Mouse (Mus musculus): Measurements from ENCODE around the gene Hdac9. TPM values are rescaled to one million over a fixed set of nuclear protein-coding genes. Genes with fewer than 3 reads are reported as not detected.

Hdac9 gene
- polyA plus RNA-seq, 1 experiment from 2014 or later = 3.3 TPM

GRCm38 (mm10) chr12:34087292-34087942, 829.5 kb downstream of the Hdac9 start:
- no peak overlapping the region for H3K4me3 ChIP-seq (replicated peaks; ENCODE audit: low read depth, low read length)
- H3K9ac ChIP-seq (ENCODE audit: low read depth, low read length) = no peak overlapping the region
- TF ChIP-seq CTCF (IDR thresholded peaks at IDR 0.05; ENCODE audit: low read depth) = no peak
- no peaks in the 10 kb centered on the region for H3K27me3 ChIP-seq (ENCODE audit: insufficient read depth, low read length)
- H3K4me1 ChIP-seq (replicated peaks; ENCODE audit: insufficient read depth, low read length) = no peaks in the 10 kb centered on the region
- H3K27ac ChIP-seq = no peak overlapping the region
- H3K9me3 ChIP-seq (replicated peaks; ENCODE audit: low read length) = no peaks in the 10 kb centered on the region
- 73% methylated on average over 2 of the region's 2 CpGs for WGBS
- H3K4me2 ChIP-seq (ENCODE audit: low read length) = no peak overlapping the region
- ATAC-seq (replicated peaks; ENCODE audit: low FRiP score, low read depth) (no peak), DNase-seq (ENCODE audit: low spot score) (no peak)
- no peaks in the 10 kb centered on the region for H3K36me3 ChIP-seq (ENCODE audit: insufficient read depth, low read length)

GRCm38 (mm10) chr12:34076981-34077380, 839.9 kb downstream of the Hdac9 start:
- Histone ChIP-seq H3K27ac (no peak overlapping the region), H3K9me3 (replicated peaks; ENCODE audit: low read length) (no peaks in the 10 kb centered on the region), H3K36me3 (ENCODE audit: insufficient read depth, low read length) (no peaks in the 10 kb centered on the region), H3K4me2 (ENCODE audit: low read length) (no peak overlapping the region), H3K9ac (ENCODE audit: low read depth, low read length) (no peak overlapping the region), H3K27me3 (ENCODE audit: insufficient read depth, low read length) (no peaks in the 10 kb centered on the region), H3K4me1 (replicated peaks; ENCODE audit: insufficient read depth, low read length) (no peaks in the 10 kb centered on the region), H3K4me3 (replicated peaks; ENCODE audit: low read depth, low read length) (no peak overlapping the region)
- 87% methylated on average over 2 of the region's 2 CpGs for WGBS
- no peak for TF ChIP-seq CTCF (IDR thresholded peaks at IDR 0.05; ENCODE audit: low read depth)
- DNase-seq (ENCODE audit: low spot score) (no peak), ATAC-seq (replicated peaks; ENCODE audit: low FRiP score, low read depth) (no peak)

DNA sequence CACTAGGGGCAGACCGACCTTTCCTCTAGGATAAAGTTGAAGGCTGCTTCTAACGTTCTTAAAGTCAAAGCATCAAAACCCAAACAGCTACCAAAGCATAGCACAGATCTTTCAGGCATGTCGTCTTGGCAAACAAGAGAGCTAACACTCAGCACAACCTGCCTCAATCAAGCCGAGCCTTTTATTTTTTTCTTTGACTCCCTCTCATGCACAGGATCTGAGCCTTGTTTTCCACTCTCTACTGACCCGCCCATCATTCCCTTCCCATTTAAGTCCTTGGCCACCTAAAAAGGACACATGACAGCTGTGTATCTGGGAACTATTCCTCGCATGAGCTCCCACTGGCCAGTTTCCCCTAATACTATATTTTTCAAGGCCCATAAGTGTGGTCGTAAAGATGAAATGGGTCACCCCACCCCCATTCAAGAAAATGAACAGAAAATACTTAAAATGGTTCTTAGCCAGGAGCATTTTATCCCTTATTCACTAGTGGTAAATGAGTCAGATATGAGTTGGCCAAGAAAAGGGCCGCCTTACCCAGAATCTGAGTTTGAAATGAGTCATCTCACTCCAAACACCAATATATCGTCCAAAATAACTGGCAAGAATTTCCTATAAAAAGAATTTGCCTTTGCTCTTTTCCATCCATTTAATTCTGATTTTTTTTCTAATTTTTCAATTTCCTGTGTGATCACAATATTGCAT, 840.9 kb downstream of the Hdac9 start:
- 75% methylated on average over 9 of the region's 9 CpGs for WGBS
- H3K9me3 ChIP-seq (replicated peaks; ENCODE audit: low read length) = no peaks in the 10 kb centered on the region
- H3K36me3 ChIP-seq (ENCODE audit: insufficient read depth, low read length) = no peaks in the 10 kb centered on the region
- no peak overlapping the region for H3K27ac ChIP-seq
- ATAC-seq (replicated peaks; ENCODE audit: low FRiP score, low read depth) (no peak), DNase-seq (ENCODE audit: low spot score) (no peak)
- no peaks in the 10 kb centered on the region for H3K4me1 ChIP-seq (replicated peaks; ENCODE audit: insufficient read depth, low read length)
- no peak overlapping the region for H3K9ac ChIP-seq (ENCODE audit: low read depth, low read length)
- no peak overlapping the region for H3K4me3 ChIP-seq (replicated peaks; ENCODE audit: low read depth, low read length)
- H3K4me2 ChIP-seq (ENCODE audit: low read length) = no peak overlapping the region
- H3K27me3 ChIP-seq (ENCODE audit: insufficient read depth, low read length) = no peaks in the 10 kb centered on the region
- no peak for TF ChIP-seq CTCF (IDR thresholded peaks at IDR 0.05; ENCODE audit: low read depth)

GRCm38 (mm10) chr12:34052508-34052907, 864.4 kb downstream of the Hdac9 start:
- TF ChIP-seq CTCF (IDR thresholded peaks at IDR 0.05; ENCODE audit: low read depth) = no peak
- Histone ChIP-seq H3K4me3 (replicated peaks; ENCODE audit: low read depth, low read length) (no peak overlapping the region), H3K27ac (no peak overlapping the region), H3K9me3 (replicated peaks; ENCODE audit: low read length) (no peaks in the 10 kb centered on the region), H3K4me2 (ENCODE audit: low read length) (no peak overlapping the region), H3K9ac (ENCODE audit: low read depth, low read length) (no peak overlapping the region), H3K36me3 (ENCODE audit: insufficient read depth, low read length) (no peaks in the 10 kb centered on the region), H3K4me1 (replicated peaks; ENCODE audit: insufficient read depth, low read length) (no peaks in the 10 kb centered on the region), H3K27me3 (ENCODE audit: insufficient read depth, low read length) (no peaks in the 10 kb centered on the region)
- ATAC-seq (replicated peaks; ENCODE audit: low FRiP score, low read depth) = no peak
- no peak for DNase-seq (ENCODE audit: low spot score)
- WGBS = 80% methylated on average over 5 of the region's 5 CpGs

- no peak for ATAC-seq (replicated peaks; ENCODE audit: low FRiP score, low read depth)
- DNase-seq (ENCODE audit: low spot score) = no peak
Measured at GRCm38 (mm10) chr12:34052036-34052435, 864.9 kb downstream of the Hdac9 start.

GRCm38 (mm10) chr12:34051112-34051511, 865.8 kb downstream of the Hdac9 start:
- peak; percentile 38; the same call in 1 of the 2 replicates for TF ChIP-seq CTCF (IDR thresholded peaks at IDR 0.05; ENCODE audit: low read depth)
- whole genome bisulfite sequencing = 62% methylated on average over 7 of the region's 7 CpGs
- Histone ChIP-seq H3K4me1 (replicated peaks; ENCODE audit: insufficient read depth, low read length) (no peaks in the 10 kb centered on the region), H3K9me3 (replicated peaks; ENCODE audit: low read length) (no peaks in the 10 kb centered on the region), H3K9ac (ENCODE audit: low read depth, low read length) (no peak overlapping the region), H3K27ac (no peak overlapping the region), H3K36me3 (ENCODE audit: insufficient read depth, low read length) (no peaks in the 10 kb centered on the region), H3K4me2 (ENCODE audit: low read length) (no peak overlapping the region), H3K27me3 (ENCODE audit: insufficient read depth, low read length) (no peaks in the 10 kb centered on the region), H3K4me3 (replicated peaks; ENCODE audit: low read depth, low read length) (no peak overlapping the region)
- DNase-seq (ENCODE audit: low spot score) = no peak
- ATAC-seq (replicated peaks; ENCODE audit: low FRiP score, low read depth) = no peak

More at GRCm38 (mm10) chr12:34052036-34052435, 864.9 kb downstream of the Hdac9 start:
- Histone ChIP-seq H3K36me3 (ENCODE audit: insufficient read depth, low read length) (no peaks in the 10 kb centered on the region), H3K9me3 (replicated peaks; ENCODE audit: low read length) (no peaks in the 10 kb centered on the region), H3K4me2 (ENCODE audit: low read length) (no peak overlapping the region), H3K27me3 (ENCODE audit: insufficient read depth, low read length) (no peaks in the 10 kb centered on the region), H3K27ac (no peak overlapping the region), H3K4me3 (replicated peaks; ENCODE audit: low read depth, low read length) (no peak overlapping the region), H3K9ac (ENCODE audit: low read depth, low read length) (no peak overlapping the region), H3K4me1 (replicated peaks; ENCODE audit: insufficient read depth, low read length) (no peaks in the 10 kb centered on the region)
- 36% methylated on average over 3 of the region's 3 CpGs for WGBS
- TF ChIP-seq CTCF (IDR thresholded peaks at IDR 0.05; ENCODE audit: low read depth) = no peak
